Mouse (Mus musculus) thymus, postnatal 25 days (tissue): ENCODE measurements around the gene Socs7.
A peak's percentile ranks its signal among the peaks of the same experiment; 100 is the strongest.

Experiments used
- DNase-seq: peaks from one replicate; pipeline ENCODE4 v3.0.0; 2022

Socs7 gene

GRCm38 (mm10) chr11:97343619-97344018, 18.7 kb upstream of the Socs7 start:
- DNase-seq: peak; percentile 70

- DNase-seq: no peak
Measured at GRCm38 (mm10) chr11:97345446-97345845, 16.9 kb upstream of the Socs7 start.

DNA sequence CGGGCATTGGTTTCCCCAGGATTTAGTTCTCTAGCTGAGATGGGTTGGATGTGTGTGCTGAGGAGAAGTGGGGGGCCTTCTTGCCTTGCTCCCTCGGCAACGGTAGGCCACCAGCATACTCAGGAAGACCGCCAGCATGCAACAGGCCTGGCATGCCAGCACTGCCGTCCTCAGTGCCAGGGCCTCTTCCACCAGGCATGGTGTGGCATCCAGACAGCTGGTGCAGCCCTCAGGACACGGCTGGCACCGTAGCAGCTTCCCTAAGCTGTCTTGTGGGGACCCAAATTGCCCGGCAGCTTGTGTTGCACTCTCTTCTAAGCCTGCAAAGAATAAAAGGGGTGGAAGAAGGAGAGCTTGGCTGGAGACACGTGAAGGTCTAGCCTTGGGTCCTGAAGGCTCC, 16.0 kb upstream of the Socs7 start:
- no peak for DNase-seq

DNA sequence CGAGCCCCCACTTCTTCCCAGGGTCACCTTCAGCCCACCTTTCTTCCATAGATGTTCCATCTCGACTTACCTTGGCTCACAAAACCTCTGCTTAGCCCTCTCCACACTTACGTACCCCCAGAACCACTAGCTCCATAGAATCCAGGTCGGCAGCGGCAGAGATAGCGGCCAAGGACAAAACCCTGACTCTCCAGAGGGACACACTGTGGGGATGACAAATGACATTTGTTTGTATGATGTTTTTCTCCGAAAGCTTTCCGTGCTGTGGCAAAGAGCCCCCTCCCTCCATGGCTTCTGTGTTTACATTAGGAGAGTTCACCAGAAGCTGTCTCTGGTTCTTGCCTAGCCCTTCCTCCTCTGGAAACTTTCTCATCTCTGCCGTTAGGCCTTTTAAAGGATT, 15.1 kb upstream of the Socs7 start:
- DNase-seq: no peak

- no peak for DNase-seq
Measured at GRCm38 (mm10) chr11:97350035-97350434, 12.3 kb upstream of the Socs7 start.

GRCm38 (mm10) chr11:97352027-97352684, 10.2 kb upstream of the Socs7 start, which contains the start of gene Gpr179:
Gene Gpr179 (minus strand): TSS chr11:97352077.
- DNase-seq: no peak

DNA sequence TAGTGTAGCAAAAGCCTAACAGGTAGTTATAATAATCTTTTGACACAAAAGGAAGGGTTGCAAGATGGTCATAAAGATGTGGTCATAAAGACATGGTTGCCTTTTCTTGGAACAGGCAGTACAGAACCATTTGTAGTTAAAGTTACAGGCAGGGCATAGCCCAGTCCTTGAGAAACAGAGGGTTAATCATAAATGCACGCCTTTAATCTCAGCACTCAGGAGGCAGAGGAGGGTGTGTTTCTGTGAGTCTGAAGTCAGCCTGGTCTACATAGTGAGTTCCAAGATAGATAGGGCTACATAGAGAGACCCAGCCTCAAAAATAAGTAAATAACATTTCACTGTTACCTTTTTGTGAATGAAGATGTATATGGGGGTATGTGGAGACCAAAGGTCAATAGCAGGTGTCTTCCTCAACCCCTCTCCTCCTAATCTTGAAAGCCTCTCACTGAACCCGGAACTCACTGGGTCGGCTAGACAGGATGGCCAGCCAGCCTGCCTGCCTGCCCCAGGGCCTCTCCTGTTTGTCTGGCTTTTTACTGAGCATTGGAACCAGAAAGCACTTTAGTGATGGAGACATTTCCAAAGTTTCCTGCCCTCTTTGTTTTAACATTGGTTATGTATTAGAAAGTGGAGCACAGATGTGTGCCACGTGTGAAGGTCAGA, 9.3 kb upstream of the Socs7 start:
- DNase-seq: no peak

DNA sequence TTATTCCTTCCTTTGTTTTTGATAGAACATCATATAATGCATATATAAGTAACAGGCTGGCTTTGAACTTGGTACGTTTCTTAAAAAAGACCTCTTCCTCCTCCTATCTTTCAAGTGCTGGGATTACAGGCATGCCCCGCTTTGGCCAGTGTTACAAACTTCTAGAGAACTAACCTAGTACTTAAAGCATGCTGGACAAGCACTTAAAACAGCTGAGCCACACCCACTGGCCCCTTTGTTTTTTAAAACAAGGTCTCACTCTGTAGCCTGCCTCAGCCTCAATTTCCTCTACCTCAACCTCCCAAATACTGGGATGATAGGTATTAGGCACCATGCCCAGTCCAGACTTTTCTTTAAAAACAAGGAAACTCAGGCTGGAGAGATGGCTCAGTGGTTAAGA, 7.7 kb upstream of the Socs7 start:
- DNase-seq: no peak

DNA sequence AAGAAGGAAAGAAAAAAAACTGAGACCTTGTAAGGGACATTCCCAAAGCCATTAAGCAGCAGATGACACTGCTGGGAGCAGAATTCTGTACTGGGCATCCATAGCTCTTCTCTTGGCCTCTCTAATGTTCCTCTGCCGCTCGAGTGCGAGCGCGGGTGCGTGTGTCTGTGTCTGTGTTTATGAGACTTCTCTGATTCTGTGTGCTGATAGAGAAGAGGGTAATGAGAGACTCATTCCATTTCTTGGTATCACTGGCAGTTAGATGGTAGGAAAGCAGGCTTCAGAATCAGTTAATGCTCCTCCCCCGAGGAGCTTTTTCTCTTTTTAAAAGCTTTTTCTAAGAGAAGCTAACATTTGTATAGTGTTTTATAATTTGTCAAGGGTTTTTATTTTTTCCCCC, 7.1 kb upstream of the Socs7 start:
- DNase-seq: no peak

DNA sequence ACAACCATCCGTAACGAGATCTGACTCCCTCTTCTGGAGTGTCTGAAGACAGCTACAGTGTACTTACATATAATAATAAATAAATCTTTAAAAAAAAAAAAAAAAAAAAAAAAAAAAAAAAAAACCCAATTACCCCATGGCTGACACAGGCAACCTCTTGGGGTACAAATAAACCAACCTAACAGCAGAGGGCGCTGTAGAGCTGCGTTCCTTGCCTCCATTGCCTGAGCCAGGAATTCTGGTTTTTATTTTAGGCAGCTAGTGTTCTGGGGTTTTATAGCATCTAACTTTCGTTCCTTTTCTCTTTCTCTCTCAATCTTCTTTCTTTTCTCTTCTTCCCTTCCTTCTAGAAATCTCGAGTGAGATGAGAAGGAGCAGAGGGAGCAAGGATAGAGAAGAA, 4.7 kb upstream of the Socs7 start:
- peak; percentile 70 for DNase-seq

DNA sequence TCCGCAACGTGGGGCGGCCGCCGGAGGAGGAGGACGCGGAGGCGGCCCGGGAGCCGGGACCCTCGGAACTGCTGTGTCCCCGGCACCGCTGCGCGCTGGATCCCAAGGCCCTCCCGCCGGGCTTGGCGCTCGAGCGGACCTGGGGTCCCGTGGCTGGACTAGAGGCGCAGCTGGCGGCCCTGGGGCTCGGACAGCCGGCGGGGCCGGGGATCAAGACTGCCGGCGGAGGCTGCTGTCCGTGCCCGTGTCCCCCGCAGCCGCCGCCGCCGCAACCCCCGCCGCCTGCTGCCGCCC, 245 bp downstream of the Socs7 start:
- DNase-seq: no peak

- peak; percentile 52 for DNase-seq
Measured at GRCm38 (mm10) chr11:97362943-97363643, 742 bp downstream of the Socs7 start.

DNA sequence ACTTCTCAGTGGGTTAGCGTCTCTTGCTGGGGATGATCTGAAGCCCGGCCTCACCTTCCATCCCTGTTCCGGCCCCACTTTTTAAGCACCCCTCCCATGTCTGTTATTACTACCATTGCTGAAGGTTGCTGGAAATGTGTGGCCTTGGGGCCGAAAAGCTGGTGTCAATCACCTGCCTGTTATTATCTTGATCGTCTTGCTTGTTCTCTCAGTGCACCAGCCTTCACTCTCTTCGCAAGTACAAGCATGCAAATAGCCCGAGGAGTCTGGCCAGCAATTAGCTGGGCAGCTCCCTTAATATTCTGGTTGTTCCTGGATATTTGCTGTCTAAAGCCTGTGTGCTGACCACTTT, 1.3 kb downstream of the Socs7 start:
- peak; percentile 8 for DNase-seq

DNA sequence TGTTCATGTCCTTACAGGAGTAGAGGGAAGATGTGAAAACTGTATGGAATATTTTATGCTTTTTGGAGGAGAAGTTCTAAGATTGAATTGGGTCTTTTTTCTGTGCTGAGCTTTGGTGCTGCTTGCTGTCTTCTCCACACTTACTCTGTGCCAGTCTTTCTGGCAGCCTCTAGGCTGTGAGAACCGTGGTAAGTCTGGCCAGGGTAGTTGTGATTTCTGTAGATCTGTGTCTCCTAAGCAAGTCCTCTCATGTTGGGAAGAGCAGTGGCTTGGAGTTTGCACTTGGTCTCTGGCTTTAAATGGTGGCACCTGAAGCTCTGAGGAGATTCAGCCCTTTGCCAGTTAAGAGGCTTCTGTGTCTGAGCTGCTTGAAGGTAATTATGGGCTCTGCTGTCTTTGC, 3.2 kb downstream of the Socs7 start:
- DNase-seq: no peak

DNA sequence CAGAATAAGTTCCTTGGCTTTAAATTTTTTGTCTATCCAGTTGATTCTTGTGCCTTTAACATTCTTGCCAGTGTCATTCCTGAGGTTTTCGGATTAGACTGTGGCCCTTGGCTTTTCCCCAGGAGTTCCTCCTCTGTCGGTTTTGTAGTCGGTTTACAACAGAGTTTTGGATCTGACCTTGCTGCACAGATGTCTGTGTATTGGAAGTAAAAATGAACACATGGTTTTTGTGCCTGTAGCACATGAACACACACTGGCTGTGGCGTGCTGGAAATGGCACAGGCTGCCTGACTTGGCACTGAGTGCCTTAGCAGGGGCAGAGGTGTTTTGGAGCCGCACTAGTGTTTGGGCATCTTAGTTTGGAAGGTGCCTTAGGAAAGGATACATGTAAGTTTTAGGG, 6.2 kb downstream of the Socs7 start:
- DNase-seq: no peak

GRCm38 (mm10) chr11:97370329-97371091, 8.2 kb downstream of the Socs7 start:
- no peak for DNase-seq

DNA sequence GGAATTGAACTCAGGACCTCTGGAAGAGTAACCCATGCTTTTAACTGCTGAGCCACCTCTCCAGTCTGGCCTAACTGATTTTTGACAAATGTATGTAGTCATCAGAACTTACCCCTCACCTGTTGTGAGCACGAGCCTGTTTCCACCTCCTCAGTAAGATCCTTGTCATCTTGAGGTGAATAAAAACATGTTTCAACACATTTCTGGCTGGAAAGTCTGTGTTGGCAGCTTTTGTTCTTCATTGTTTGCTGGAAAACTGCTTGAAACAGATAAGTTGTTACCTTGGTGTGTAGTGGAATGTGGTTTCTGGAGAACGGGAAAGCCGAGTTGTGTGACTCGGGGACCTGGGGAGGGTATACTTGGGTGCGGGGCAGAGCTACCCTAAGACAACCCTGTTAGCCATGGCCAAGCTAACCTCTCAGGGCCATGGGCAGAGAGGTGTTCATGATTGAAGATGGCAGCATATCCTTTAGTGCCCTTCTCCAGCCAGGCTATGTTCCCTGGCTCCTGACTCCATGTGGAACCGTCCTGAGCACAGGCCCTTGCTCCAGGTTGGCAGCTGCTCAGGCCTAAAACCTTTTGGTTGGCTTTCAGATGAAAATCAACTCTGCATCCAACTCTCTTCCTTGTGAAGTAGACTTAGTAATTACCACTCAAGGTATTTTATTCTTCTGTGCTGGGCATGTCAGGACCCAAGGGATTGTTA, 10.0 kb downstream of the Socs7 start:
- no peak for DNase-seq

GRCm38 (mm10) chr11:97373402-97373801, 11.1 kb downstream of the Socs7 start:
- no peak for DNase-seq

DNA sequence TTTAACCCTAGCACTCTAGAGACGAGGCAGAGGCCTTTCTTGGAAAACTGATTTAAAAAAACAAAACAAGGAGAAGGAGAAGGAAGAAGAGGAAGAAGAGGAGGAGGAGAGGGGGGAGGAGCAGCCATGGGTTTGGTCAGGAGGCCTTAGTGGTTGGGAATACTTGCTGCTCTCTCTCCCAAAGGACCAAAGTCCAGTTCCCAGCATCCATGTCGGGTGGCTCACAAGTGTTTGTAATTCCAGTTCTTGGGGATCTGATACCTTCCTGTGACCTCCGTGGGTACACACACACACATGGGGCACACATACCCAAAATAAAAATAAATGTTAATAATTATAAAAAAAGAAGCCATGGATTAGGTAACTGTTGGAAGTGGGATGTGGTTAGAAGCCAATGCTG, 17.7 kb downstream of the Socs7 start:
- DNase-seq: no peak

DNA sequence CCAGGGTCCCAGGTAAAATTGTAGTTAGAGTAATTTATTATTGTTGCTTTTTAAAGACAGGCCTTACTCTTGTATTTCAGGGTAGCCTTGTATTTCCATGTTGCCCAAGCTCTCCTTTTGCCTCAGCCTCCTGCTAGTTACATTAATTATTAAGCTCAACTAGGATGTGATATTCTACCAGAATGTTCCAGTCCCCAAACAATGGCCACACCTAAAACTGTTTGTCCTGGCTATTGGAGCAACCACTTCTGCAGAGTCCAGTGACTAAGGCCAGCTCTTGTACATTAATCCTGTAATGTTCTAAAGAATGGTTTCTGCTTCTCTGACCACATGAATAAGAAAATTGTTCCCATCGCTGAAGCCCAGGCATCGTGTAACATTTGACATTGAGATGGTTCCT, 20.7 kb downstream of the Socs7 start:
- DNase-seq: no peak

GRCm38 (mm10) chr11:97383764-97384163, 21.4 kb downstream of the Socs7 start:
- no peak for DNase-seq

- no peak for DNase-seq
Measured at GRCm38 (mm10) chr11:97387811-97388210, 25.5 kb downstream of the Socs7 start.

DNA sequence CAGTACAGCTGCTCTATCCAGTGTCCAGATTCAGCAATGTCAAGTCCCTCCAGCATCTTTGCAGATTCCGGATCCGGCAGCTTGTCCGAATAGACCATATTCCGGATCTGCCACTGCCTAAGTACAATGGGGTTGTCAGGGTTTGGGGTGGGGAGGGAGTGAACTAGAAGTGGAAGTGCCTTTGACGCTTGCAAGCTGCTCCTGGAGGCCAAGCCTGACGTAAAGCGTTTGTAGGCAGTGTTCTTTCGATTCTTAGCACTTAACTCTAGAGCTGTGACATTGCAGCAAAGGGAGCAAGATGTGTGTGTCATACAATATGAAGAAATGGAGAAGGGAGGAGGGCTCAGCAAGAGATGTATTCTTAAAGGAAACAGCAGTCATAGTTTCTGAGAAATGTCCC, 26.8 kb downstream of the Socs7 start:
- no peak for DNase-seq
